Mouse (Mus musculus): ENCODE data around the gene Rps6ka2. TPM values are rescaled to one million over a fixed set of nuclear protein-coding genes. Genes with fewer than 3 reads are reported as not detected.

The Rps6ka2 gene
- total and polyA plus RNA-seq, 3 experiments = 0.22 TPM; not detected in 2

- TF ChIP-seq POLR2AphosphoS5 (IDR thresholded peaks at IDR 0.05; ENCODE audit: insufficient replicate concordance, low read depth, low read length) (no peak), TAL1 (conservative IDR thresholded peaks at IDR 0.05; ENCODE audit: low read depth, low read length) (no peak), CTCF (IDR thresholded peaks at IDR 0.05; ENCODE audit: low read depth, low read length) (no peak), GATA2 (IDR thresholded peaks at IDR 0.05; ENCODE audit: borderline replicate concordance, low read depth, low read length) (no peak), GATA1 (IDR thresholded peaks at IDR 0.05; ENCODE audit: borderline replicate concordance, low read length) (no peak)
- peaks cover 3% of the 10 kb centered on the region for H3K27me3 ChIP-seq (ENCODE audit: insufficient read depth, low read length)
- DNase-seq (ENCODE audit: low spot score) = no peak
Measured at GRCm38 (mm10) chr17:7168961-7169626, 821 bp upstream of the Rps6ka2 start.

GRCm38 (mm10) chr17:7170304-7171295 lies 685 bp downstream of the Rps6ka2 start:
- H3K4me1 ChIP-seq (ENCODE audit: insufficient read depth, low read depth, low read length) = no peaks in the 10 kb centered on the region
- H3K9me3 ChIP-seq (replicated peaks) = peaks cover 13% of the 10 kb centered on the region
- ATAC-seq (ENCODE audit: extremely low read depth, insufficient number of reproducible peaks, low FRiP score, poor library complexity, severe bottlenecking) (no peak), DNase-seq (ENCODE audit: low spot score) (no peak)
- TF ChIP-seq GATA1 (IDR thresholded peaks at IDR 0.05; ENCODE audit: borderline replicate concordance, low read length) (no peak), GATA2 (IDR thresholded peaks at IDR 0.05; ENCODE audit: borderline replicate concordance, low read depth, low read length) (no peak), TAL1 (conservative IDR thresholded peaks at IDR 0.05; ENCODE audit: low read depth, low read length) (no peak), POLR2AphosphoS5 (IDR thresholded peaks at IDR 0.05; ENCODE audit: insufficient replicate concordance, low read depth, low read length) (no peak), CTCF (IDR thresholded peaks at IDR 0.05; ENCODE audit: low read depth, low read length) (no peak)
- no peaks in the 10 kb centered on the region for H3K36me3 ChIP-seq (replicated peaks)
- H3K4me3 ChIP-seq (ENCODE audit: low read depth, low read length) = no peak overlapping the region; the same call in 1 of the 2 replicates
- H3K27me3 ChIP-seq (ENCODE audit: insufficient read depth, low read length) = no peaks in the 10 kb centered on the region; the same call in none of the 2 replicates

More at GRCm38 (mm10) chr17:7168961-7169626, 821 bp upstream of the Rps6ka2 start:
- Histone ChIP-seq H3K36me3 (replicated peaks) (no peaks in the 10 kb centered on the region), H3K9me3 (replicated peaks) (peaks cover 13% of the 10 kb centered on the region), H3K4me3 (ENCODE audit: low read depth, low read length) (no peak overlapping the region), H3K4me1 (ENCODE audit: insufficient read depth, low read depth, low read length) (no peaks in the 10 kb centered on the region)
- no peak for ATAC-seq (ENCODE audit: extremely low read depth, insufficient number of reproducible peaks, low FRiP score, poor library complexity, severe bottlenecking)

- Histone ChIP-seq H3K36me3 (replicated peaks) (no peaks in the 10 kb centered on the region), H3K9me3 (replicated peaks) (peaks cover 25% of the 10 kb centered on the region), H3K4me3 (ENCODE audit: low read depth, low read length) (no peak overlapping the region), H3K27me3 (ENCODE audit: insufficient read depth, low read length) (no peaks in the 10 kb centered on the region; the same call in none of the 2 replicates), H3K4me1 (ENCODE audit: insufficient read depth, low read depth, low read length) (no peaks in the 10 kb centered on the region)
- TF ChIP-seq TAL1 (conservative IDR thresholded peaks at IDR 0.05; ENCODE audit: low read depth, low read length) (no peak), GATA2 (IDR thresholded peaks at IDR 0.05; ENCODE audit: borderline replicate concordance, low read depth, low read length) (no peak), GATA1 (IDR thresholded peaks at IDR 0.05; ENCODE audit: borderline replicate concordance, low read length) (no peak), POLR2AphosphoS5 (IDR thresholded peaks at IDR 0.05; ENCODE audit: insufficient replicate concordance, low read depth, low read length) (no peak), CTCF (IDR thresholded peaks at IDR 0.05; ENCODE audit: low read depth, low read length) (no peak)
- DNase-seq (ENCODE audit: low spot score) (no peak), ATAC-seq (ENCODE audit: extremely low read depth, insufficient number of reproducible peaks, low FRiP score, poor library complexity, severe bottlenecking) (no peak)
Measured at GRCm38 (mm10) chr17:7173331-7174028, 3.6 kb downstream of the Rps6ka2 start.

- peaks cover 25% of the 10 kb centered on the region; the same call in 1 of the 2 replicates for H3K9me3 ChIP-seq (replicated peaks)
- no peak for ATAC-seq (ENCODE audit: extremely low read depth, insufficient number of reproducible peaks, low FRiP score, poor library complexity, severe bottlenecking)
- H3K36me3 ChIP-seq (replicated peaks) = no peaks in the 10 kb centered on the region
- TF ChIP-seq GATA2 (IDR thresholded peaks at IDR 0.05; ENCODE audit: borderline replicate concordance, low read depth, low read length) (no peak), CTCF (IDR thresholded peaks at IDR 0.05; ENCODE audit: low read depth, low read length) (no peak), GATA1 (IDR thresholded peaks at IDR 0.05; ENCODE audit: borderline replicate concordance, low read length) (no peak), POLR2AphosphoS5 (IDR thresholded peaks at IDR 0.05; ENCODE audit: insufficient replicate concordance, low read depth, low read length) (no peak), TAL1 (conservative IDR thresholded peaks at IDR 0.05; ENCODE audit: low read depth, low read length) (no peak)
- DNase-seq (ENCODE audit: low spot score) = no peak
- no peak overlapping the region for H3K4me3 ChIP-seq (ENCODE audit: low read depth, low read length)
- H3K4me1 ChIP-seq (ENCODE audit: insufficient read depth, low read depth, low read length) = no peaks in the 10 kb centered on the region
- no peaks in the 10 kb centered on the region; the same call in 1 of the 2 replicates for H3K27me3 ChIP-seq (ENCODE audit: insufficient read depth, low read length)
Measured at GRCm38 (mm10) chr17:7175293-7175692, 5.4 kb downstream of the Rps6ka2 start.

- Histone ChIP-seq H3K9me3 (replicated peaks) (peaks cover 27% of the 10 kb centered on the region; the same call in 1 of the 2 replicates), H3K27me3 (ENCODE audit: insufficient read depth, low read length) (no peaks in the 10 kb centered on the region; the same call in 1 of the 2 replicates), H3K4me1 (ENCODE audit: insufficient read depth, low read depth, low read length) (no peaks in the 10 kb centered on the region), H3K36me3 (replicated peaks) (no peaks in the 10 kb centered on the region), H3K4me3 (ENCODE audit: low read depth, low read length) (no peak overlapping the region)
- no peak for DNase-seq (ENCODE audit: low spot score)
- ATAC-seq (ENCODE audit: extremely low read depth, insufficient number of reproducible peaks, low FRiP score, poor library complexity, severe bottlenecking) = no peak
- TF ChIP-seq TAL1 (conservative IDR thresholded peaks at IDR 0.05; ENCODE audit: low read depth, low read length) = no peak
- no peak for TF ChIP-seq POLR2AphosphoS5 (IDR thresholded peaks at IDR 0.05; ENCODE audit: insufficient replicate concordance, low read depth, low read length)
- no peak for TF ChIP-seq CTCF (IDR thresholded peaks at IDR 0.05; ENCODE audit: low read depth, low read length)
- TF ChIP-seq GATA2 (IDR thresholded peaks at IDR 0.05; ENCODE audit: borderline replicate concordance, low read depth, low read length) = no peak
- no peak for TF ChIP-seq GATA1 (IDR thresholded peaks at IDR 0.05; ENCODE audit: borderline replicate concordance, low read length)
Measured at GRCm38 (mm10) chr17:7176394-7176793, 6.5 kb downstream of the Rps6ka2 start.

Measured in G1E (cell line).